Mouse (Mus musculus): ENCODE measurements at regions not wholly inside any gene's neighbourhood (a gene's known extent, or its start where the extent isn't known, plus 50 kb on each side); places are given as distances from the start of the nearest gene placed in this dataset.

- Histone ChIP-seq H3K4me1 (ENCODE audit: control insufficient read depth, insufficient read depth, low read length) (peaks cover 3% of the 10 kb centered on the region), H3K4me3 (replicated peaks; ENCODE audit: low read length) (no peak overlapping the region), H3K9ac (ENCODE audit: low read length) (no peak overlapping the region; the same call in 1 of the 2 replicates), H3K27me3 (ENCODE audit: control insufficient read depth, insufficient read depth, low read length) (no peaks in the 10 kb centered on the region), H3K9me3 (replicated peaks; ENCODE audit: control insufficient read depth, low read length) (no peaks in the 10 kb centered on the region), H3K36me3 (ENCODE audit: control insufficient read depth, insufficient read depth, low read length) (no peaks in the 10 kb centered on the region), H3K27ac (ENCODE audit: low read length) (no peak overlapping the region), H3K4me2 (ENCODE audit: low read depth, low read length) (no peak overlapping the region)
- WGBS = 86% methylated on average over 12 of the region's 12 CpGs
- ATAC-seq (ENCODE audit: insufficient read depth, low FRiP score) = no peak
These were observed 316.2 kb upstream of the Kif2a start for GRCm38 (mm10) chr13:107338111-107338510.

GRCm38 (mm10) chr13:107337111-107337510 lies 315.2 kb upstream of the Kif2a start:
- no peaks in the 10 kb centered on the region for H3K27me3 ChIP-seq (ENCODE audit: control insufficient read depth, insufficient read depth, low read length)
- H3K4me3 ChIP-seq (replicated peaks; ENCODE audit: low read length) = no peak overlapping the region
- H3K4me2 ChIP-seq (ENCODE audit: low read depth, low read length) = no peak overlapping the region
- no peaks in the 10 kb centered on the region for H3K36me3 ChIP-seq (ENCODE audit: control insufficient read depth, insufficient read depth, low read length)
- H3K9me3 ChIP-seq (replicated peaks; ENCODE audit: control insufficient read depth, low read length) = no peaks in the 10 kb centered on the region
- no peak for ATAC-seq (ENCODE audit: insufficient read depth, low FRiP score)
- H3K4me1 ChIP-seq (ENCODE audit: control insufficient read depth, insufficient read depth, low read length) = peaks cover 3% of the 10 kb centered on the region
- no peak overlapping the region for H3K9ac ChIP-seq (ENCODE audit: low read length)
- 73% methylated on average over 10 of the region's 10 CpGs for WGBS
- no peak overlapping the region for H3K27ac ChIP-seq (ENCODE audit: low read length)

- ATAC-seq (ENCODE audit: insufficient read depth, low FRiP score) = no peak
- WGBS = 74% methylated on average over 5 of the region's 5 CpGs
- no peak overlapping the region for H3K4me2 ChIP-seq (ENCODE audit: low read depth, low read length)
- H3K9ac ChIP-seq (ENCODE audit: low read length) = no peak overlapping the region
- no peaks in the 10 kb centered on the region for H3K36me3 ChIP-seq (ENCODE audit: control insufficient read depth, insufficient read depth, low read length)
- H3K4me1 ChIP-seq (ENCODE audit: control insufficient read depth, insufficient read depth, low read length) = no peaks in the 10 kb centered on the region
- no peaks in the 10 kb centered on the region for H3K9me3 ChIP-seq (replicated peaks; ENCODE audit: control insufficient read depth, low read length)
- no peak overlapping the region for H3K4me3 ChIP-seq (replicated peaks; ENCODE audit: low read length)
- no peaks in the 10 kb centered on the region for H3K27me3 ChIP-seq (ENCODE audit: control insufficient read depth, insufficient read depth, low read length)
- H3K27ac ChIP-seq (ENCODE audit: low read length) = no peak overlapping the region
These were observed 307.4 kb upstream of the Kif2a start for GRCm38 (mm10) chr13:107329348-107329747.

- Histone ChIP-seq H3K9me3 (replicated peaks; ENCODE audit: control insufficient read depth, low read length) (no peaks in the 10 kb centered on the region), H3K36me3 (ENCODE audit: control insufficient read depth, insufficient read depth, low read length) (no peaks in the 10 kb centered on the region), H3K4me3 (replicated peaks; ENCODE audit: low read length) (no peak overlapping the region), H3K9ac (ENCODE audit: low read length) (no peak overlapping the region), H3K27ac (ENCODE audit: low read length) (no peak overlapping the region), H3K4me2 (ENCODE audit: low read depth, low read length) (no peak overlapping the region), H3K4me1 (ENCODE audit: control insufficient read depth, insufficient read depth, low read length) (no peaks in the 10 kb centered on the region), H3K27me3 (ENCODE audit: control insufficient read depth, insufficient read depth, low read length) (no peaks in the 10 kb centered on the region)
- ATAC-seq (ENCODE audit: insufficient read depth, low FRiP score) = no peak
- WGBS = 47% methylated on average over 3 of the region's 3 CpGs
These were observed 304.0 kb upstream of the Kif2a start for GRCm38 (mm10) chr13:107325707-107326495.

- Histone ChIP-seq H3K4me1 (ENCODE audit: control insufficient read depth, insufficient read depth, low read length) (no peaks in the 10 kb centered on the region), H3K9ac (ENCODE audit: low read length) (no peak overlapping the region), H3K27me3 (ENCODE audit: control insufficient read depth, insufficient read depth, low read length) (no peaks in the 10 kb centered on the region), H3K36me3 (ENCODE audit: control insufficient read depth, insufficient read depth, low read length) (no peaks in the 10 kb centered on the region), H3K4me3 (replicated peaks; ENCODE audit: low read length) (no peak overlapping the region), H3K9me3 (replicated peaks; ENCODE audit: control insufficient read depth, low read length) (no peaks in the 10 kb centered on the region), H3K4me2 (ENCODE audit: low read depth, low read length) (no peak overlapping the region), H3K27ac (ENCODE audit: low read length) (no peak overlapping the region)
- no peak for ATAC-seq (ENCODE audit: insufficient read depth, low FRiP score)
- 89% methylated on average over 7 of the region's 7 CpGs for WGBS
These were observed 292.8 kb upstream of the Kif2a start for GRCm38 (mm10) chr13:107314746-107315145.

- WGBS = 72% methylated on average over 6 of the region's 6 CpGs
- Histone ChIP-seq H3K4me3 (replicated peaks; ENCODE audit: low read length) (no peak overlapping the region), H3K36me3 (ENCODE audit: control insufficient read depth, insufficient read depth, low read length) (no peaks in the 10 kb centered on the region), H3K27ac (ENCODE audit: low read length) (no peak overlapping the region), H3K4me2 (ENCODE audit: low read depth, low read length) (no peak overlapping the region), H3K9ac (ENCODE audit: low read length) (no peak overlapping the region), H3K9me3 (replicated peaks; ENCODE audit: control insufficient read depth, low read length) (no peaks in the 10 kb centered on the region), H3K27me3 (ENCODE audit: control insufficient read depth, insufficient read depth, low read length) (no peaks in the 10 kb centered on the region), H3K4me1 (ENCODE audit: control insufficient read depth, insufficient read depth, low read length) (0 out of 2 replicates have a peak, but pooled peaks cover 2% of the 10 kb centered on the region)
- ATAC-seq (ENCODE audit: insufficient read depth, low FRiP score) = no peak
These were observed 287.2 kb upstream of the Kif2a start for GRCm38 (mm10) chr13:107308958-107309639.

- H3K4me3 ChIP-seq (replicated peaks; ENCODE audit: low read length) = no peak overlapping the region
- no peaks in the 10 kb centered on the region for H3K9me3 ChIP-seq (replicated peaks; ENCODE audit: control insufficient read depth, low read length)
- H3K9ac ChIP-seq (ENCODE audit: low read length) = no peak overlapping the region
- H3K27ac ChIP-seq (ENCODE audit: low read length) = no peak overlapping the region
- 0 out of 2 replicates have a peak, but pooled peaks cover 2% of the 10 kb centered on the region for H3K4me1 ChIP-seq (ENCODE audit: control insufficient read depth, insufficient read depth, low read length)
- H3K27me3 ChIP-seq (ENCODE audit: control insufficient read depth, insufficient read depth, low read length) = no peaks in the 10 kb centered on the region
- H3K4me2 ChIP-seq (ENCODE audit: low read depth, low read length) = no peak overlapping the region
- H3K36me3 ChIP-seq (ENCODE audit: control insufficient read depth, insufficient read depth, low read length) = no peaks in the 10 kb centered on the region
- WGBS = 88% methylated on average over 2 of the region's 2 CpGs
- ATAC-seq (ENCODE audit: insufficient read depth, low FRiP score) = no peak
These were observed 286.5 kb upstream of the Kif2a start for GRCm38 (mm10) chr13:107308404-107308803.

GRCm38 (mm10) chr13:107306958-107307357 lies 285.0 kb upstream of the Kif2a start:
- Histone ChIP-seq H3K9me3 (replicated peaks; ENCODE audit: control insufficient read depth, low read length) (no peaks in the 10 kb centered on the region), H3K27ac (ENCODE audit: low read length) (no peak overlapping the region), H3K4me2 (ENCODE audit: low read depth, low read length) (no peak overlapping the region), H3K36me3 (ENCODE audit: control insufficient read depth, insufficient read depth, low read length) (no peaks in the 10 kb centered on the region), H3K9ac (ENCODE audit: low read length) (no peak overlapping the region), H3K27me3 (ENCODE audit: control insufficient read depth, insufficient read depth, low read length) (no peaks in the 10 kb centered on the region), H3K4me3 (replicated peaks; ENCODE audit: low read length) (no peak overlapping the region), H3K4me1 (ENCODE audit: control insufficient read depth, insufficient read depth, low read length) (0 out of 2 replicates have a peak, but pooled peaks cover 2% of the 10 kb centered on the region)
- 85% methylated on average over 1 of the region's 1 CpGs for WGBS
- ATAC-seq (ENCODE audit: insufficient read depth, low FRiP score) = no peak

- Histone ChIP-seq H3K27ac (ENCODE audit: low read length) (no peak overlapping the region), H3K27me3 (ENCODE audit: control insufficient read depth, insufficient read depth, low read length) (no peaks in the 10 kb centered on the region), H3K4me3 (replicated peaks; ENCODE audit: low read length) (no peak overlapping the region), H3K9me3 (replicated peaks; ENCODE audit: control insufficient read depth, low read length) (no peaks in the 10 kb centered on the region), H3K36me3 (ENCODE audit: control insufficient read depth, insufficient read depth, low read length) (no peaks in the 10 kb centered on the region), H3K9ac (ENCODE audit: low read length) (no peak overlapping the region), H3K4me2 (ENCODE audit: low read depth, low read length) (no peak overlapping the region), H3K4me1 (ENCODE audit: control insufficient read depth, insufficient read depth, low read length) (0 out of 2 replicates have a peak, but pooled peaks cover 2% of the 10 kb centered on the region)
- no peak for ATAC-seq (ENCODE audit: insufficient read depth, low FRiP score)
- whole genome bisulfite sequencing = 57% methylated on average over 1 of the region's 1 CpGs
These were observed 284.3 kb upstream of the Kif2a start for GRCm38 (mm10) chr13:107306232-107306631.
